Mouse (Mus musculus) neural tube, embryonic 15.5 days (tissue): ENCODE results near the gene Nrxn1. TPM values are rescaled to one million over a fixed set of nuclear protein-coding genes. Genes with fewer than 3 reads are reported as not detected.
A peak's percentile ranks its signal among the peaks of the same experiment; 100 is the strongest.

Experiments
- ATAC-seq: fragments of 200-750 bp; cut with Nextera tagmentation; 2 replicates; pipeline ENCODE4 v1.8.0; 2017; ENCODE audit warnings: mild to moderate bottlenecking, moderate TSS enrichment, moderate library complexity; ENCODE audit not compliant: low FRiP score
- H3K27ac ChIP-seq: fragments of 300-500 bp; sonication (generic); replicated peaks from 2 replicates; pipeline ENCODE4 v1.5.1; 2015; ENCODE audit warnings: mild to moderate bottlenecking, inconsistent platforms
- H3K27me3 ChIP-seq: fragments of 300-500 bp; sonication (generic); replicated peaks from 2 replicates; pipeline ENCODE4 v1.6.1; 2015; ENCODE audit warnings: inconsistent platforms
- H3K36me3 ChIP-seq: fragments of 300-500 bp; sonication (generic); 2 replicates; pipeline ENCODE4 v1.6.1; 2015; ENCODE audit warnings: inconsistent platforms
- H3K4me1 ChIP-seq: fragments of 300-500 bp; sonication (generic); 2 replicates; pipeline ENCODE4 v1.6.1; 2015; ENCODE audit warnings: inconsistent platforms
- H3K4me2 ChIP-seq: fragments of 300-500 bp; sonication (generic); 2 replicates; pipeline ENCODE4 v1.6.1; 2015; ENCODE audit warnings: inconsistent platforms, mild to moderate bottlenecking, moderate library complexity
- H3K4me3 ChIP-seq: fragments of 300-500 bp; sonication (generic); replicated peaks from 2 replicates; pipeline ENCODE4 v1.5.1; 2015; ENCODE audit warnings: mild to moderate bottlenecking, inconsistent platforms
- H3K9ac ChIP-seq: fragments of 300-500 bp; sonication (generic); replicated peaks from 2 replicates; pipeline ENCODE4 v1.6.1; 2015; ENCODE audit warnings: mild to moderate bottlenecking, inconsistent platforms
- H3K9me3 ChIP-seq: fragments of 300-500 bp; sonication (generic); replicated peaks from 2 replicates; pipeline ENCODE4 v1.6.1; 2016; ENCODE audit warnings: inconsistent platforms
- WGBS: fragments of 180-500 bp; shearing (Covaris S2); methylation state at CpG from one replicate; pipeline ENCODE4 v1.1.7; 2015; ENCODE audit warnings: mixed read lengths; 5-methylcytosine and 5-hydroxymethylcytosine counted together
- polyA plus RNA-seq: library from polyadenylated mRNA; unstranded; fragments of >200 nt; fragmentation: Nextera tagmentation; extraction: Ambion mirVana; gene quantifications from 2 replicates; pipeline ENCODE4 v1.2.1, GENCODE M21; 2015

Gene Nrxn1
- polyA plus RNA-seq, 1 experiment from 2014 or later, result 245 TPM

DNA sequence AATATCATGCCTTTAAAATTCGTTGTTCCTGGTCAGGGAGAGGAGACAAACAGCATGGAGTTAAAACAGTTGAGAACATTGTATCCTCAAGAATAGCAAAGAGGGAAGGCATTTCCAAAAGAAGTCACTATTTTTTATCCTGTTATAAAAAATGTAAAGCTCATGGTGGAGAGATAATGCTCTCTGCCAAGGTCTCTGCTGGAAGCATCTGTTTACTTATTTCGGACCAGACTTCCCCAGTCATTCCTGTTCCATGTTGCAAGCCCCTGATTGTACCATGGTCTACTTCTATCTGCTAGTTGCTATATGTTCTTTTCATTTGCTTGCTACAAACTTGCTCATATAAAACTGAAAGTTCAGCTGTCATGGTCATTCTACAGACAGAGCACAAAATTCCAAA, 137.7 kb downstream of the Nrxn1 start:
- no peak overlapping the region for H3K4me2 ChIP-seq
- no peaks in the 10 kb centered on the region for H3K36me3 ChIP-seq
- no peaks in the 10 kb centered on the region for H3K9me3 ChIP-seq
- no peak overlapping the region for H3K4me3 ChIP-seq
- no peaks in the 10 kb centered on the region for H3K27me3 ChIP-seq
- 77% methylated on average over 2 of the region's 2 CpGs for WGBS
- no peak overlapping the region for H3K27ac ChIP-seq
- H3K9ac ChIP-seq, result no peak overlapping the region
- no peaks in the 10 kb centered on the region for H3K4me1 ChIP-seq
- ATAC-seq, result no peak

- Histone ChIP-seq H3K9me3 (no peaks in the 10 kb centered on the region), H3K36me3 (no peaks in the 10 kb centered on the region), H3K9ac (no peak overlapping the region), H3K4me2 (no peak overlapping the region), H3K27me3 (no peaks in the 10 kb centered on the region), H3K27ac (no peak overlapping the region), H3K4me3 (no peak overlapping the region), H3K4me1 (no peaks in the 10 kb centered on the region)
- whole genome bisulfite sequencing, result 85% methylated on average over 2 of the region's 2 CpGs
- no peak for ATAC-seq
Observed at GRCm38 (mm10) chr17:90934929-90935328, 157.9 kb downstream of the Nrxn1 start.

DNA sequence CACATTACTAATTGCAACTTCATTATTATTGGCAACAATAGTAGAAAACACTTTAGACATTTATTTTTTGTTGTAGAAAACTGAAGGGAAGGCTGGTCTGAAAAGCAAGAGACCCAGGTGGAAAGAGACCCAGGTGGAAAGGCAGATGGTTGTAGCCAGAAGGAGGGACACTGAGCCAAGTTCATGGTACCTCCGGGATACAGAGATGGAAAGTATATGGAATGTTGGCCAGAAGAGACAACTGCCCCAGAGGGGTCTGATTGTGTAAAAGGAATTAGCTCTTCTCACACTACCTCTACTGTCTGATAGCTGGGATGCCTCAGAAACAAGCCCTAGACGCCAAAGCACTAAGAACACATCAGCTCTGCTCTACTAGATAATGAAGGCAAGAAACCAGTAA, 179.6 kb downstream of the Nrxn1 start:
- ATAC-seq, result no peak
- H3K4me2 ChIP-seq, result no peak overlapping the region
- no peaks in the 10 kb centered on the region for H3K36me3 ChIP-seq
- H3K9me3 ChIP-seq, result no peaks in the 10 kb centered on the region
- H3K27me3 ChIP-seq, result no peaks in the 10 kb centered on the region
- H3K9ac ChIP-seq, result no peak overlapping the region
- H3K4me3 ChIP-seq, result no peak overlapping the region
- no peak overlapping the region for H3K27ac ChIP-seq
- WGBS, result 76% methylated on average over 2 of the region's 2 CpGs
- no peaks in the 10 kb centered on the region for H3K4me1 ChIP-seq

GRCm38 (mm10) chr17:90912746-90913145, 180.1 kb downstream of the Nrxn1 start:
- 83% methylated on average over 2 of the region's 2 CpGs for WGBS
- Histone ChIP-seq H3K9ac (no peak overlapping the region), H3K4me3 (no peak overlapping the region), H3K27ac (no peak overlapping the region), H3K27me3 (no peaks in the 10 kb centered on the region), H3K4me2 (no peak overlapping the region), H3K9me3 (no peaks in the 10 kb centered on the region), H3K36me3 (no peaks in the 10 kb centered on the region), H3K4me1 (no peaks in the 10 kb centered on the region)
- ATAC-seq, result no peak

- Histone ChIP-seq H3K4me2 (no peak overlapping the region), H3K27ac (no peak overlapping the region), H3K9ac (no peak overlapping the region), H3K4me3 (no peak overlapping the region), H3K9me3 (no peaks in the 10 kb centered on the region), H3K4me1 (no peaks in the 10 kb centered on the region), H3K36me3 (no peaks in the 10 kb centered on the region), H3K27me3 (no peaks in the 10 kb centered on the region)
- no peak for ATAC-seq
Observed at GRCm38 (mm10) chr17:90912341-90912740, 180.5 kb downstream of the Nrxn1 start.

GRCm38 (mm10) chr17:90906118-90907093, 186.5 kb downstream of the Nrxn1 start:
- H3K27me3 ChIP-seq, result no peaks in the 10 kb centered on the region
- no peak overlapping the region for H3K4me2 ChIP-seq
- no peaks in the 10 kb centered on the region for H3K36me3 ChIP-seq
- 0 out of 2 replicates have a peak, but pooled peaks have one; percentile 63 for ATAC-seq
- H3K9me3 ChIP-seq, result no peaks in the 10 kb centered on the region
- 0 out of 2 replicates have a peak, but pooled peaks cover 3% of the 10 kb centered on the region for H3K4me1 ChIP-seq
- H3K4me3 ChIP-seq, result no peak overlapping the region
- WGBS, result 74% methylated on average over 6 of the region's 6 CpGs
- no peak overlapping the region for H3K9ac ChIP-seq
- no peak overlapping the region for H3K27ac ChIP-seq

- no peaks in the 10 kb centered on the region for H3K36me3 ChIP-seq
- H3K27me3 ChIP-seq, result no peaks in the 10 kb centered on the region
- H3K4me1 ChIP-seq, result 0 out of 2 replicates have a peak, but pooled peaks cover 3% of the 10 kb centered on the region
- H3K4me2 ChIP-seq, result no peak overlapping the region
- H3K4me3 ChIP-seq, result no peak overlapping the region
- WGBS, result 39% methylated on average over 5 of the region's 5 CpGs
- peak; percentile 53; the same call in 1 of the 2 replicates for ATAC-seq
- H3K27ac ChIP-seq, result no peak overlapping the region
- no peaks in the 10 kb centered on the region for H3K9me3 ChIP-seq
- no peak overlapping the region for H3K9ac ChIP-seq
Observed at GRCm38 (mm10) chr17:90905143-90905542, 187.7 kb downstream of the Nrxn1 start.

GRCm38 (mm10) chr17:90892327-90893259, 200.3 kb downstream of the Nrxn1 start:
- Histone ChIP-seq H3K36me3 (no peaks in the 10 kb centered on the region), H3K4me3 (no peak overlapping the region), H3K4me1 (peaks cover 5% of the 10 kb centered on the region; the same call in 1 of the 2 replicates), H3K4me2 (no peak overlapping the region), H3K9ac (no peak overlapping the region), H3K27ac (peak overlapping the region; percentile 75), H3K27me3 (no peaks in the 10 kb centered on the region), H3K9me3 (no peaks in the 10 kb centered on the region)
- peak; percentile 69; the same call in 1 of the 2 replicates for ATAC-seq
- WGBS, result 42% methylated on average over 4 of the region's 4 CpGs

GRCm38 (mm10) chr17:90891711-90892110, 201.2 kb downstream of the Nrxn1 start:
- ATAC-seq, result no peak
- Histone ChIP-seq H3K4me3 (no peak overlapping the region), H3K27ac (no peak overlapping the region), H3K36me3 (no peaks in the 10 kb centered on the region), H3K4me1 (peaks cover 5% of the 10 kb centered on the region; the same call in 1 of the 2 replicates), H3K27me3 (no peaks in the 10 kb centered on the region), H3K9ac (no peak overlapping the region), H3K9me3 (no peaks in the 10 kb centered on the region), H3K4me2 (no peak overlapping the region)
- 89% methylated on average over 1 of the region's 1 CpGs for WGBS

DNA sequence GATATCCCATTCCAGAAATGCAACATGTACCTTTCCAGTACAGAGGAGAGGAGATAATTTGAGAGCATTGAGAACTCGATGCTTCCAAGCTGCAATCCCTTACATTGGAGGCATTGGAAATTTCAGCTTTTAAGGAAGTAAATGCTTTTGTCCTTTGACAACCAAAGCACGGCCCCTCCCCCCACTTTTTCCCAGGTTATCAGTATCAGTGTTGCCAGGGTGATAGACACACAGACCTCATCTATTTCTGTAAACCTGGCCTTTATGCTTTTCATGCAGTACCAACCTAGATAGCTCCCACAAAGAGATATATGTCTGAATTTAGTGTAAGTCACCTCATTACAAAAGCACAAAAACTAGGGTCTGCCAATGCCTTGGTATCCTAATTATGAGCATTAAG, 235.6 kb downstream of the Nrxn1 start:
- no peaks in the 10 kb centered on the region for H3K9me3 ChIP-seq
- no peak for ATAC-seq
- H3K4me3 ChIP-seq, result no peak overlapping the region
- H3K27ac ChIP-seq, result 0 out of 2 replicates have a peak overlapping the region, but pooled peaks have one; percentile 33
- WGBS, result 34% methylated on average over 2 of the region's 2 CpGs
- peaks cover 10% of the 10 kb centered on the region for H3K4me1 ChIP-seq
- H3K36me3 ChIP-seq, result no peaks in the 10 kb centered on the region
- no peaks in the 10 kb centered on the region for H3K27me3 ChIP-seq
- H3K4me2 ChIP-seq, result no peak overlapping the region
- no peak overlapping the region for H3K9ac ChIP-seq

GRCm38 (mm10) chr17:90843876-90844275, 249.0 kb downstream of the Nrxn1 start:
- WGBS, result 4% methylated on average over 1 of the region's 1 CpGs
- ATAC-seq, result no peak
- Histone ChIP-seq H3K4me3 (no peak overlapping the region), H3K27ac (no peak overlapping the region), H3K4me1 (no peaks in the 10 kb centered on the region), H3K4me2 (no peak overlapping the region), H3K9ac (no peak overlapping the region), H3K9me3 (no peaks in the 10 kb centered on the region), H3K27me3 (no peaks in the 10 kb centered on the region), H3K36me3 (no peaks in the 10 kb centered on the region)
